Mouse (Mus musculus) hematopoietic stem cell, adult 5-6 weeks (primary cell): Measurements from ENCODE around the gene Ccnl2. TPM values are rescaled to one million over a fixed set of nuclear protein-coding genes. Genes with fewer than 3 reads are reported as not detected.
A peak's percentile ranks its signal among the peaks of the same experiment; 100 is the strongest.

Experiments
- ATAC-seq, 2 experiments: fragments of 125-278 bp in 1 of 2; replicated peaks in 1 of 2; 2 replicates each; pipeline ENCODE4 v1.8.0; 2016 to 2017; ENCODE audit warnings: inconsistent platforms in 2 of 2, mild to moderate bottlenecking in 2 of 2, moderate number of reproducible peaks in 2 of 2, low read depth in 1 of 2, moderate TSS enrichment in 1 of 2; ENCODE audit not compliant: low FRiP score in 2 of 2, poor library complexity in 2 of 2, severe bottlenecking in 2 of 2, insufficient read depth in 1 of 2, low TSS enrichment in 1 of 2
- total RNA-seq: library from RNA; stranded (forward); fragments of 172-1452, 232-1000 nt; gene quantifications from 2 replicates; pipeline ENCODE4 v1.2.3, GENCODE M21; 2017

The Ccnl2 gene
- 120 and 133 TPM in 2 replicates for total RNA-seq

GRCm38 (mm10) chr4:155811929-155812664, at the start of gene Ccnl2:
Gene Ccnl2 (plus strand): TSS chr4:155812489.
- ATAC-seq = peak; percentile 99 to 100

GRCm38 (mm10) chr4:155769496-155769879, 42.8 kb upstream of the Ccnl2 start:
- ATAC-seq = no peak

GRCm38 (mm10) chr4:155769880-155770512, 42.3 kb upstream of the Ccnl2 start:
- ATAC-seq = peak; percentile 78

- ATAC-seq = no peak
Observed at GRCm38 (mm10) chr4:155770626-155771025, 41.7 kb upstream of the Ccnl2 start.

DNA sequence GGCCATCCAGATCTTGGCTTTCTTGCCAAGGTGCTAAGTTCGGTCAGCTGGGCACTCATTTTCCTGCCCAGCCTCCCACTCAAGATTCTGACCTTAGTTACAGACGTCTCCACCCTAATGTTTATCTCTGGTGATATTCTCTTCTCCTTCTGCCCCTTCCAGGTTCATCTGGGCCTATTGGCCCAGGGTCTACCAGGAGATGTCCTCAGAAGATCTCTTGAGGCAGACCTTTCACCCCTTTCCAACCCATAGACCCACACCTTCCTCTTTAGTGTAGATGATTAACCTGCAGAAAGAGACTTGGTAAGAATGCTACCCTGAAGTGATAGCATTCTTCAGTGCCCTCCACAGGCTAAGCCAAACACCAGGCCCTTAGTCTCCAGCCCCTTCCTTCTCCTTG, 40.6 kb upstream of the Ccnl2 start:
- no peak for ATAC-seq

GRCm38 (mm10) chr4:155772786-155773185, 39.5 kb upstream of the Ccnl2 start:
- no peak for ATAC-seq

- ATAC-seq = no peak
Observed at GRCm38 (mm10) chr4:155773335-155774078, 38.8 kb upstream of the Ccnl2 start.

DNA sequence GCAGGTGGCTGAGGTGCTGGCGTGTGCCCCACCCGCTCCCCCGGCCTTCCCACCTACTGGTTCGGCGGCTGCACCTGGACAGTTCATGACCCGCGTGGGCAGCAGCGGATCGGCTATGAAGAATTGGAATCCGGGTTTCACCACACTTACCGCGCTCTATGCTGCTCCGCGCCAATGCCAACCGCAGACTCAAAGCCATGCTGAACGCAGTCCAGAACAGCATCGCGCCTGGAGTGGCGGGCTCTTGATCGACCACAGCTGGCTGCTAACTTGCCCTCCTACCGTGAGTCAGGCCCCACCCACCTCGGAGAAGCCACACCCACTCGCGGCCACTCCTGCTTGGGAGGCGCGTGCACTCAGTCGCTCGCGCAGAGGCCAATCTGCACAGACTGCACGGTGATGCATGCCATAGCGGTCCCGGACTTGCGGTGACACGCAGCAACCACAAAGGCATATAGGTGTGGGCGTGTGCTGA, 38.0 kb upstream of the Ccnl2 start, which contains the start of gene Vwa1:
Gene Vwa1 (minus strand): TSS at position 419 of the 475 bp plus-strand sequence.
- peak; percentile 74 to 77 for ATAC-seq

GRCm38 (mm10) chr4:155774971-155775740, 37.1 kb upstream of the Ccnl2 start:
- ATAC-seq = peak; percentile 22 to 38; a peak in 1 of 4 replicates

DNA sequence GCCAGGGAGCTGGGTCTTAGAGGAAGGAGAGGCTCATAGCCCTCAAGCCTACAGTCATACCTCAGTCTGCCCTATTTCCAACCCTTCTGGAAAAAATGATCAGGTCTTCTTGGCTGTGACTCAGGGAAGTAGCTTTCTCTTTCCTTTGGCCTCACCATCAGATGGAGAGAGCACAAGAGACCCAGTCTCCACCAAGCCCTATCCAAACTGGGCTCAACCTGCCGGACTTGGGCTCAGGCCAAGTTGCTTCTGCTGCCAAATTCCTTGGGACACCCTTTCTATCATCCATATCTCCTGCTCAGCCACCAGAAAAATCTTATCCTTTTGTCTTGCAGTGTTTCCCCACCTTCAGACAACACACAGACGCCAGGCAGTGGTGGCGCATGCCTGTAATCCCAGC, 36.4 kb upstream of the Ccnl2 start:
- no peak for ATAC-seq

DNA sequence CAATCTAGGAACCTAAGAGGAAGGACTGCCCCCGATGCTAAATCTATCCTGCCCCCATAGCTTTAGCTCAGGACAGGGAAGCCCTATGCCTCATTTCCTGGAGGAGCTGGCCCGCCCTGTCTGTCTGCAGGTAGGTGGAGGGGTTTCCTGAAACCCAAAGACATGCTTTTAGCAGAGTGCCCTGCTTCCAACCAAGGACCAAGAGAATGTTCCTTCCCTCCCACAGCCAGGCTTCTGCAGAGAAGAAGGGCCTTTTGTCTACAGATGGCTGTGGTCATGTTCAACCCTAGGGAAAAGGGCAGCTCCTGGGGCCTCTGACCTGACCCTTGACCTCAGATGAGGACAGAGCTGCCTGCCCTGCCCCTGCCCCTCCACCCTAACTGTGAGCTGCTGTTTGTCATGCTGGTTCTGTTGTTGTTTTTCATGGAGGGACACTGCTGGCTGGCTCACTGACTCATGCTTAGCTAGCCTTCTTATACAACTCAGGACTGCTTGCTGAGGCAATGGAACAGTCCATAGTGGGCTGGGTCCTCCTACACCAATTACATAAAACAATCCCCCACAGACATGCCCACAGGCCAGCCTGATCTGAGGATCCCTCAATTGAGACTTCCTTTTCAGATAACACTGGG, 35.5 kb upstream of the Ccnl2 start:
- no peak for ATAC-seq

GRCm38 (mm10) chr4:155777816-155778215, 34.5 kb upstream of the Ccnl2 start:
- ATAC-seq = no peak

DNA sequence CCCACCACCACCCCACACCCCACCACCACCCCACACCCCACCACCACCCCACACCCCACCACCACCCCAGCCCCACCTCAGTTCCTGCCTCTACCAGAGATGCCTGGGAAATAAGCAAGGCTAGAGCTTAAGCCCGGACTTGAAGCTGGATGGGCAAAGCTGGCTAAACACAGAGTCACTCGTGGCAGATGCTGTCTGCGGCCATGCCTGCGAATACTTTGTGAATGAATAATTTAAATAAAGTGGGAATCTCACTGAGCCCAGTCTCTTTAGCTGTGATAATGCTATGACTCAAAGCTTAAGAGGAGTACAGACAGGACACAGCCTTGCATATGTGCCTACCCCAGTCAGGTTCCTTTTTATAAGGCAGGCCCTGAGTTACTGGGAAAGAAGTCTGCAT, 32.8 kb upstream of the Ccnl2 start:
- no peak for ATAC-seq

GRCm38 (mm10) chr4:155780895-155781294, 31.4 kb upstream of the Ccnl2 start:
- no peak for ATAC-seq

DNA sequence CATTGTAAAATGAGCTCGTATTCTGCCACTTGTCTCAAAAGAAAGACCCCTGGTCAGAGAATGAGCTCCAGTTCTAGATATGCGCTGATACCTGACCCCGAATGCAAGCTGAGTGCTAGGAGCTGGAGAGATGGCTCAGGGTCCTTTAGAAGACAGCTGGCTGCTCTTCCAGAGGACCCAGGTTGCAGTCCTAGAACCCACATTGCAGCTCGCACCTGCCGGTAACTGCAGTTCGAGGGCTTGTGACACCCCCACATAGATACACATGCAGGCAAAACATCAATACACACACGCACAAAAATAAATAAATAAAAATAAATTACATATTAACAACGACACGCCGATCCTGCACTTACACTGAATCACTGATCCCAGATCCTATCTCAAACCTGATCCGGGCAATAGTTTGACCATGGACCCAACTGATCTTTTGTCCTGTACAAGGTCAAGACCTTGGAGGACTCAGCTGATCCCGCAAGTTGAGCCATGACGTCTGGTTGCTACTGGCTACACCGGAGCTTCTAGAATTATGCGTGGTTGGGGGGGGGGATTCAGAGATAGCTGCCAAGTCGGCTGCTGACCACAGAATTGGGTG, 28.7 kb upstream of the Ccnl2 start:
- ATAC-seq = no peak

- ATAC-seq = peak; percentile 64 to 85
Observed at GRCm38 (mm10) chr4:155784081-155784701, 28.1 kb upstream of the Ccnl2 start.
